Mouse (Mus musculus) heart, embryonic 14.5 days (tissue): Measurements from ENCODE around the gene Prkca. TPM values are rescaled to one million over a fixed set of nuclear protein-coding genes. Genes with fewer than 3 reads are reported as not detected.

ENCODE experiments used
- ATAC-seq: fragments of 200-750 bp; cut with Nextera tagmentation; 2 replicates; pipeline ENCODE4 v1.8.0; 2017; ENCODE audit warnings: low read depth, moderate TSS enrichment; ENCODE audit not compliant: insufficient number of reproducible peaks, insufficient read depth, low FRiP score
- H3K27ac ChIP-seq, 2 experiments: fragments of 200-500 bp in 1 of 2; fragments of 300-500 bp in 1 of 2; sonication (generic) in 1 of 2; replicated peaks in 1 of 2; 2 replicates each; pipeline ENCODE4 v1.5.1; 2012 to 2014; ENCODE audit warnings: low read depth in 2 of 2, low read length in 2 of 2, control low read depth in 1 of 2, mild to moderate bottlenecking in 1 of 2, mixed read lengths in 1 of 2; ENCODE audit not compliant: control insufficient read depth in 1 of 2, insufficient read depth in 1 of 2
- H3K27me3 ChIP-seq: fragments of 300-500 bp; sonication (generic); 2 replicates; pipeline ENCODE4 v1.6.1; 2014; ENCODE audit warnings: mild to moderate bottlenecking, low read length, control low read depth; ENCODE audit not compliant: control insufficient read depth, insufficient read depth
- H3K36me3 ChIP-seq: fragments of 300-500 bp; sonication (generic); 2 replicates; pipeline ENCODE4 v1.6.1; 2014; ENCODE audit warnings: mild to moderate bottlenecking, control low read depth, low read length, mixed read lengths; ENCODE audit not compliant: control insufficient read depth, insufficient read depth
- H3K4me1 ChIP-seq, 2 experiments: fragments of 200-500 bp in 1 of 2; fragments of 300-500 bp in 1 of 2; sonication (generic) in 1 of 2; 2 replicates each; pipeline ENCODE4 v1.6.1; 2012 to 2014; ENCODE audit warnings: low read length in 2 of 2, control low read depth in 1 of 2, mixed read lengths in 1 of 2; ENCODE audit not compliant: control insufficient read depth in 2 of 2, insufficient read depth in 2 of 2
- H3K4me2 ChIP-seq: fragments of 300-500 bp; sonication (generic); 2 replicates; pipeline ENCODE4 v1.6.1; 2014; ENCODE audit warnings: mild to moderate bottlenecking, low read length
- H3K4me3 ChIP-seq, 2 experiments: fragments of 200-500 bp in 1 of 2; fragments of 300-500 bp in 1 of 2; sonication (generic) in 1 of 2; 2 replicates each; pipeline ENCODE4 v1.5.1; 2012 to 2014; ENCODE audit warnings: low read length in 2 of 2, mild to moderate bottlenecking in 2 of 2, control low read depth in 1 of 2, low read depth in 1 of 2, moderate library complexity in 1 of 2; ENCODE audit not compliant: control insufficient read depth in 1 of 2, insufficient read depth in 1 of 2
- H3K9ac ChIP-seq: fragments of 300-500 bp; sonication (generic); 2 replicates; pipeline ENCODE4 v1.6.1; 2014; ENCODE audit warnings: mild to moderate bottlenecking, low read length
- H3K9me3 ChIP-seq: fragments of 300-500 bp; sonication (generic); 2 replicates; pipeline ENCODE4 v1.6.1; 2016; ENCODE audit warnings: low read length, control low read depth; ENCODE audit not compliant: control insufficient read depth
- WGBS: fragments of 180-500 bp; shearing (Covaris S2); extraction: QIAGEN DNeasy Blood & Tissue Kit; methylation state at CpG from one replicate; pipeline ENCODE4 v1.1.7; 2014; 5-methylcytosine and 5-hydroxymethylcytosine counted together
- polyA plus RNA-seq: library from polyadenylated mRNA; unstranded; fragments of >200 nt; fragmentation: Nextera tagmentation; extraction: Ambion mirVana; gene quantifications from 2 replicates; pipeline ENCODE4 v1.2.1, GENCODE M21; 2014

Prkca gene
- polyA plus RNA-seq, 1 experiment from 2014 or later = 21.4 TPM

DNA sequence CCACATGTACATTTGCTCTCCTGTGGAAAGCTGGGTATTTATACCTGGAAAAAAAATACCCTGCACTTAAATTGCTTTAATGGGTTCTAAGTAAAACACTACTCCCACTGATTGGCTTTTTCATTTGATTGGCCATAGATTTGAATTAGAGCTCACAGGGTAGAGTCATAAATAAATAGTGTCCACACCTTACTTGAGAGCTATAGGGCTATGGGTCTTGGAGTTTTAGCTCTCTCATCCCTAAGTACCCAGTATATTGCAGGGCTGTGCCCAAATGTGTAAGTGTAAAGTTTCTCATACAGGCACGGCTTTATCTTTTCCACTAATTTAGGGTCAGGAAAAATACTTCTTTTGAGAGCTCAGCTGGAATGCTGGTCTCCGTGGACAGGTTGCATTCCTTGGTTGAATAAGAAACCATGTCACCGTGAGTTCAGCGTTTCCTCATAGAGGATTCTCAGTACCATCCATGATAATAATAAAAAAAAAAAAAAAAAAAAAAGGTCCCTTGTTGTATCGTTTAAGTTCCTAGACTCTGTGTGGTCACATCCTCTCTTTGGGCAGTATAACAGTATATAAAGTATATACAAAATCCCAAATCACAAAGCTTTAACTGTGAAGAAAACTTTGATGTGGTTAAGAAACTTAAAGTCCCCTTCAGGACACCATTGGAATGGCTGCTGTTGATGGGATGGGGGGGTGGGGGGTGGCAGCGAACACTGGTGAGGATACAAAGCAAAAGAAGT is 82.8 kb downstream of the Prkca start:
- Histone ChIP-seq H3K36me3 (no peaks in the 10 kb centered on the region), H3K4me1 (peaks cover 20 to 57% of the 10 kb centered on the region in 2 experiments), H3K4me2 (no peak overlapping the region), H3K4me3 (no peak overlapping the region), H3K27me3 (no peaks in the 10 kb centered on the region), H3K27ac (no peak overlapping the region), H3K9ac (no peak overlapping the region), H3K9me3 (no peaks in the 10 kb centered on the region)
- no peak for ATAC-seq
- 62% methylated on average over 6 of the region's 6 CpGs for WGBS

DNA sequence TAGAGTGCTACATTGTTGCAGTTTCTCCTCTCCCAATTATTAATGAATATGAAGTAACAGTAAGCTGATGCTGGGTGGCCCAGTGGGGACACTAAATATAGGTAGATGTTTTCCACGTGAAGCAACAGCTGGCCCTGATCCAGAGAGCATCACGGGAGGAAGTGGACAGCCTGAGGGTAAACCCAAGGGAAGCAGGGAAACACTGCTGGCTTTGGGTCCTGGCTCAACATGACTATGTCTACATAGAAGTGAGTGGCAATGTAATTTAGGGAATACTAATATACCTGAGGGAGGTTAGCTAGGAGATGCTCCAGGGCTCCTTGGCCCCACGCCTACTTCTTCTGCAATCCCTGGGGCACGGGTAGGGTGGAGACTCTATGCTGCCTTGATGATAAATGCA is 84.3 kb downstream of the Prkca start:
- H3K27ac ChIP-seq = peak overlapping the region; percentile 88 to 89
- H3K36me3 ChIP-seq = no peaks in the 10 kb centered on the region
- peaks cover 23 to 53% of the 10 kb centered on the region in 2 experiments for H3K4me1 ChIP-seq
- H3K27me3 ChIP-seq = no peaks in the 10 kb centered on the region
- peak overlapping the region; percentile 62; the same call in 1 of the 2 replicates for H3K9ac ChIP-seq
- ATAC-seq = no peak
- peak overlapping the region; percentile 41 for H3K4me2 ChIP-seq
- WGBS = 33% methylated on average over 4 of the region's 4 CpGs
- no peak overlapping the region for H3K4me3 ChIP-seq
- H3K9me3 ChIP-seq = no peaks in the 10 kb centered on the region

DNA sequence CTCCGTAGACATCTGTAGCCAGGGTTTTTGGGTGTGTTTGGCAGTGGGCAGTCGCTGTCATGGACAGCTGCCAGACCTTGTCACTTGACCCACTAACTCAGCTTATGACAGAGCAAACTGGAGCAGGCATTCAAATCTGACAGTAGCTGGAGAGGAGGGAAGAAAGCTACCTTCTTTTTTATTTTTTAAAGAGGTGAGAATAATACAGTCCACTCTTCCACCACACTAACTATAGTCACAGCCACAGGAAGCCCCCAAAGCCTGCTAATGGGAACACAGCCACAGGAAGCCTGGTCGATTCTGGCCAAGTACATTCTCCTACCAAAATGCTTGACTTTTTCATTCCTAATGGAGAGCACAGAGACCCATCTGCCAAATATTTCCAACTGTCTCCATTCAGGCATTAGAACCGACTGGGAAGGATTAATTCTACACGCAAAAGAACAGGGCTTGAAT is 84.9 kb downstream of the Prkca start:
- Histone ChIP-seq H3K4me2 (peak overlapping the region; percentile 41), H3K36me3 (no peaks in the 10 kb centered on the region), H3K4me3 (no peak overlapping the region), H3K9ac (peak overlapping the region; percentile 62; the same call in 1 of the 2 replicates), H3K4me1 (peaks cover 28 to 53% of the 10 kb centered on the region in 2 experiments), H3K27me3 (no peaks in the 10 kb centered on the region), H3K9me3 (no peaks in the 10 kb centered on the region), H3K27ac (peak overlapping the region; percentile 88 to 89)
- 25% methylated on average over 5 of the region's 5 CpGs for WGBS
- ATAC-seq = peak; percentile 69; the same call in 1 of the 2 replicates

DNA sequence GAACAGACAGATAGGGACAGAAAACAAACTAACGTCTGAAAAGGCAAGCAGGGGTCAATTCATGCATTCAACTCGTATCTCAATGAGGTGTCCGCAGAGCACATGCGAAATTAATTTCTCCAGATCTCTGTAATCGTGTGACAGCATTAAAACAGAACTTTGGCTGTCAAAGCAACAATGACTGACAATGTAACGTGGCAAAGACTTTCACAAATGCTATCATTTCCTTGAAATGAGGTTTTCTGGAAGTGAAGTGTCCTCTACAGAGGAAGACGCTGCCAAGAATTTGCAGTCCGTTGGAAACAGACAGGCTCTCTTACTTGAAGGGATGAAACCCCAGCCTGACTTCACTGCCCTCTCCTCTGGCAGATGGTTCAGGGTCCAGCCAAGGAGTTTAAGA is 85.8 kb downstream of the Prkca start:
- Histone ChIP-seq H3K9me3 (no peaks in the 10 kb centered on the region), H3K27ac (peak overlapping the region; percentile 68 to 88), H3K9ac (0 out of 2 replicates have a peak overlapping the region, but pooled peaks have one; percentile 21), H3K36me3 (no peaks in the 10 kb centered on the region), H3K4me1 (peaks cover 29 to 60% of the 10 kb centered on the region in 2 experiments), H3K4me2 (peak overlapping the region; percentile 41; the same call in 1 of the 2 replicates), H3K4me3 (no peak overlapping the region), H3K27me3 (no peaks in the 10 kb centered on the region)
- WGBS = 29% methylated on average over 8 of the region's 8 CpGs
- ATAC-seq = no peak

DNA sequence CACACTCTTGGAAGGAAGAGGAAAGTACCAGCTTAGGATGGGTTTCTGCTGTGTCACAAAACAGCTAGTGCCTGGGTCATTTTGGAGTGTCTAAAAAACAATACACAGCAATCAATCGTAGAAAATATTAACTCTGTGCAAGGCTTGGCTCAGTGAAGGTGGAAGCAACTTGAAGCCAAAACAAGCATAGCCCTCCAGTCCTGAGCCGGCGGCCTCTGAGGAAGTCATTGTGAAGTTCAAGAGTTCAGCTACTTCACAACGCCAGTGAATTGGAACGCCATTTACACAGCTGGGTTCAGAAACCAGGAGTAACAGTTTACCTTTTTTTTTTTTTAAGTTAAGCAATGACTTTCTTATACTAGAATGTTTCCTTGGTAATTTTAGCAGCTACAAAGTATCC is 89.0 kb downstream of the Prkca start:
- Histone ChIP-seq H3K9ac (no peak overlapping the region), H3K27ac (no peak overlapping the region), H3K36me3 (no peaks in the 10 kb centered on the region), H3K4me2 (no peak overlapping the region), H3K9me3 (no peaks in the 10 kb centered on the region), H3K4me3 (no peak overlapping the region), H3K27me3 (no peaks in the 10 kb centered on the region), H3K4me1 (peaks cover 33 to 61% of the 10 kb centered on the region in 2 experiments)
- 59% methylated on average over 5 of the region's 5 CpGs for WGBS
- no peak for ATAC-seq

DNA sequence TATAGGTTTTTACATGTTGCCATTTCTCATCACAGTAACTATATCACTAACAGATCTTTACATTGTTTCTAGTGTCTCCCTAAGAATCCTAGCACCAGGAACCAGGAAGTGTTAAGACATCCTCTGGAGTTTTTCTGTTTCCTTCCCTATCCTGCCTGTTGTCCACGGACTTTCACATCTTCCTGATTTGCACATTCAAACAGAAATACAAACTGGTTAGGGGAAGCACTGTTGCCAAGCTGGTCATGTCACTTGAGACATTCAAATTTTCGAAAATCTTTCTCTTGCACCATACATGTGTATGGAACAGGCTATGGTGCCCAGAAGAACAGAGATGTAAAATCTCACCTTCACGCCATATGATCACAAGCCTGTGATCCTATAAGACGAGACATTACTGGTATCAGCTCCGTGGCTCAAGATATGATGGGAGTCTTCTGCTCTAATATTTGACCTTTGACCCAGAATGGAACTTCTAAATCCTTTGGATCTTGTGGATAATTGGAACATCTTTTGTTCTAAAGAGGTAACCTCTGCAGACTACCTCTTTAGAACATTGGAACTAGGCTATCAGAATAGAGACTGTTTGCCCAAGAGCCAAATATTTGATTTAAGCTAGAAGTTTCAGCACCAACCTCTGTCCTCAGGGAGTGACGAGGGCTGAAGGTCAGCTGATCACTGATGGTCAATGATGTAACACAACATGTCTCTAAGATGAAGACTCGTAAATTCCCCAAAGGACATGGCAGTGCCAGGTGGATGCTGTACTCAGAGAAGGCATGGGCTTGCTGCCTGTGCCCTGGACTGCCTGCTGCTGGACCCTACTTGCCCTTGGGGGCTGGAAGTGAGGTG is 91.6 kb downstream of the Prkca start:
- H3K4me1 ChIP-seq = peaks cover 32 to 61% of the 10 kb centered on the region in 2 experiments
- WGBS = 84% methylated on average over 7 of the region's 7 CpGs
- no peak for ATAC-seq
- H3K9ac ChIP-seq = no peak overlapping the region
- H3K27ac ChIP-seq = no peak overlapping the region
- no peaks in the 10 kb centered on the region for H3K36me3 ChIP-seq
- H3K4me3 ChIP-seq = no peak overlapping the region
- H3K4me2 ChIP-seq = no peak overlapping the region
- H3K9me3 ChIP-seq = no peaks in the 10 kb centered on the region
- H3K27me3 ChIP-seq = no peaks in the 10 kb centered on the region

DNA sequence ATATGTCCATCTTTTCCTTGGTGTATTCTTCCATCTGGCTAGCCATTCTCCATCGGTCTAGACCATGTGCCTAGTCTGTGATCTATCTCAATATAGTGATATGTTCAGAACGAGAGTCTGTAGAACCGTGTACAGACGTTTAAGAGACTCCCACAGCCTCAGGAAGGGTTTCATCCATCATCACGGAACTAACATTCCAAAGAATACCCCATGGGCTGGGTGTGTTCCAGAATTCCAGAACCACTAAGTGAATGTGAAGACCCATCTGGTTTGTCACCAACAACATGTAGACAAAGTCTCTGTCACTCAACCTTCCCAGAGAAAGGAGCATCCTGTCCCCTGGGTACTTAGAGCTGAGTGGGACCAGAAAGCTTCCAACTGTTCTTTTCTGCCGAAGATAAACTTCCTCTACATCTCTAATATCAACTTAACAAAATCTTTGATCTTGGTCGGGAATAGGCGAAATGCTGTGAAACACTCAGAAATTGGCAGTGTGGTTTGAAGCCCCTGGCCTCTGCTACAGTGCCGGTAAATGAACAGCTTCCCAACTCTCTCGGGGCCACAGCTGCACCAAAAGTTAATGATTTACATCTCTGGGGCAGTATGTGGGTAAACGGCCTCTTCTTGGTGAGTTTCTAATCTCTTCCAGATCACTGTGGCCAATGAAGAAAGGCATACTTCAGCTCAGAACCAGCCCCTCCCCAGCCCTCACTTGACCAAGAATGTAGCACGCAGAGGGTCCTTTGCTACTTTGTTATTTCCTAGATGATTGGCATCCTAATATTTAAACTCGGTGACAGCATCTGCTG is 92.7 kb downstream of the Prkca start:
- Histone ChIP-seq H3K4me1 (peaks cover 39 to 68% of the 10 kb centered on the region in 2 experiments), H3K27me3 (no peaks in the 10 kb centered on the region), H3K27ac (no peak overlapping the region), H3K36me3 (no peaks in the 10 kb centered on the region), H3K9me3 (no peaks in the 10 kb centered on the region), H3K9ac (no peak overlapping the region), H3K4me3 (no peak overlapping the region), H3K4me2 (no peak overlapping the region)
- no peak for ATAC-seq
- 71% methylated on average over 13 of the region's 13 CpGs for WGBS
